Mouse (Mus musculus): ENCODE measurements around the gene Abat.

- TF ChIP-seq CTCF (IDR thresholded peaks at IDR 0.05; ENCODE audit: borderline replicate concordance, insufficient read depth, low read length) (no peak), POLR2A (IDR thresholded peaks at IDR 0.05; ENCODE audit: low read depth, low read length) (no peak)
Measured at GRCm38 (mm10) chr16:8585056-8585455, 71.8 kb downstream of the Abat start.
